Mouse (Mus musculus): ENCODE results near the gene Bloc1s2.
"Not testable (repeated sequence)": the region's sequence is repeated elsewhere in the genome, so short reads cannot be mapped to it uniquely, and the experiment has no call there.

The Bloc1s2 gene

DNA sequence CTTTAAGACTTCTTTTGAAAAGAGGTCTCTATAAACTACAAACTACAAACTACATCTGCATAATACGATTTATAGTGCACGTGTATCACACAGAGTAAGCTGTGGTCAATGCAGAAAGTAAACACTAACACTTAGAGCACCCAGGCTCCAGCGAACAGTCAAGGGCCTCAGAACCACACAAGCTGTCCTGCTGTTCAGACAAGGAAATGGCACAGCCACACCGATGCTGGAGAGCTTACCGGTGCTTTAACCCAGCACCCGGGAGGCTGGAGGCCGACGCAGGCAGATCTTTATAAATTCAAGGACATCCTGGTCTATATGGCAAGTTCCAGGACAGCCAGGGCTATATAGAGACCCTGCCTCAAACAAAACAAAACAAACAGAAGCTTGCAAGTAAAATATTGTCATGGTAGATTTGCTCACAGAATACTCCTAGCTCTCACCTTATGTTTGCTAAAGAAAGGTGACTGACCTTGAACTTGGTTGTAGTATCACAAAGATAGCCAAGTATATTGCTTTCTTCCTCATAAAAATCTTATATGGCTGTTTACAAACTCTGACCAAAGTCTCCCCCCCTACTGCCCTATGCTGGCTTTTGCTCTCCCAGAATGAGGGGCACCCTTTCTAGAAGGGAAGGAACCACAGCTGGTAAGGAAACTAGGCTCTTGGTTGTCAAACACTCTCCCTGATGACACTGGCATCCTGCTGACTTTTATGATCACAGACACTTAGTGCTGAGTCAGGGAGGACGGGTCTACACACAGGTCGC lies 18.3 kb downstream of the Bloc1s2 start:
- DNase-seq: no peak

DNA sequence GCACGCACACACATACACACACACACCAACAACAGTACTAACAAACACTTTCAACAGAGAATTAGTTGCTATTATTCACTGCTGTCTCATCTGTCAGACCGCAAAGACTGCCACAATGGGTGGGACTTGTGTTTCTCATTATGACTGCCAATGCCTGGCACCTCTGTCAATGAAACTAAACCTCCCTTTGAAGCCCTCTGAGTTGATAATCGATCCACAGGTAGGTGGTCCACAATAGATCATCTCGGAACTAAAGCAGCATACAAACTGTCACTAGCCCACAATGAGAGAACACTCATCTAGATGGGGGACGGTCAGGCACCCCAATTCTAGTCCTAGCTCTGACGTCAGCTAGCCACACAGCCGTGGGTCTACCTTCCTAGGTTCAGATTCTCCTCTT lies 25.1 kb downstream of the Bloc1s2 start:
- DNase-seq: no peak

DNA sequence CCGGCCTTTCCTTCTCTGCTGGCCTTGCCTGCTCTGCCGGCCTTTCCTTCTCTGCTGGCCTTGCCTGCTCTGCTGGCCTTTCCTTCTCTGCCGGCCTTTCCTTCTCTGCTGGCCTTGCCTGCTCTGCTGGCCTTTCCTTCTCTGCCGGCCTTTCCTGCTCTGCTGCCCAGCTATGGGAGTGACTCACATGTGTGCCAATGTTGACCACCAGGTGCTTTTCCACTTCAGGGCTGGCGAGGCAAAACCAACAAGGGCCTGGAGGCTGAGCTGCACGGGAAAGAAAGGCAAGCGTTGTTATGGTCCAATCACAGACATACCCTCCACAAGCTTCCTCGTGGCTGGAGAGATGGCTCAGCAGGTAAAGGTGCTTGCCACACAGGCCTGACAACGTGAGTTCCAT lies 25.6 kb downstream of the Bloc1s2 start:
- DNase-seq: not testable (repeated sequence)

DNA sequence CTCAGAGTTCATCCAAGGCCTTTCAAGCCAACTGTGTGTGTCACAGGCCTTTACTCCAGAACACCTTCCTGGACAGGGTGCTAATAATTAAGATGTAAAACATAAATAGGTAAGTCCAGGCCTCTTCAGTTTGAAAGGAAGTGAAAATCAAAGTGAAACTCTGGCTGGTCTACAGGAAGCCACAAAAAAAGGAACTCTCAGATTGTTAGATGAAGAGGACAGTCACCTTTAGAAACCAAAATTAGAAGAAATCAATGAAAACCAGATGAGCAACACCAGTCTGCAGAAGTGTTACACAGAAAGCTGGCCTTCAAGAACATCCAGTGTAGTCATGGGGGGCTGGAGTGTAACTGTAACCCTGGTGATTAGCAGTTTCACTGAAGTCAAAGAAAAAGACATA lies 28.5 kb downstream of the Bloc1s2 start:
- no peak for DNase-seq

DNA sequence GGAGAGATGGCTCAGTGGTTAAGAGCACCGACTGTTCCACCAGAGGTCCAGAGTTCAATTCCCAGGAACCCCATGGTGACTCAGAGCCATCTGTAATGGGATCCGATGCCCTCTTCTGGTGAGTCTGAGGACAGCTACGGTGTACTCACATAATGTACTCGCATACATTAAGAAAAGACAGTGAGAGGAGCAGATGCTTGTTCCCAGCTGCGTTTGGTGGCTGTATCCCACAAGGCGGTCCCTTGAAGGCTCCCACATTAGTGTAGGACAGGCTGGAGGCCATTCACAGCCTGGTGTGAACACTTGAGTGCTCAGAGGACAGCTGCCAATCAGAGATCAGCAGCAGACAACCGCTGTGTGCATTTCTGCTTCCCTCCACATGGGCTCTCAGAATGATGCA lies 34.5 kb downstream of the Bloc1s2 start:
- DNase-seq: no peak

DNA sequence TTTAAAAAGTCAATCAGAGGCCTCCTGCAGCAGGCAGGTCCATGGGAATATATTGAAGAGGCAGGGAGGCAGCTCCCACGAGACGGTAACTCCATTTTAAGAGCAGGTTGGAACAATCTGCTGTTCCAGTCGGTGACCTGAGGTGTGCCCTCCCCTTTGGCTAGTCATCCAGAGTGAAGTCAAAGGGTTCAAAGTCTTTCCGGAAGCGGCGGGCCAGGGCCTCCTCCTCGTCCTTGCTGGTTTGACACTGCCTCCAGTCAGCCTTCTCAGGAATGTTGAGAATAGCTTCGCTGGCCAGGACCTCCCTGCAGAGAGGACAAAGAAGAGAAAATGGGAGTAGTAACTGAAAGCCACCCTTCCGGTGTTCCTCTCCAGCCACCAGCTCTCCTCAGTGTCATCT lies 35.9 kb downstream of the Bloc1s2 start:
- DNase-seq: no peak

DNA sequence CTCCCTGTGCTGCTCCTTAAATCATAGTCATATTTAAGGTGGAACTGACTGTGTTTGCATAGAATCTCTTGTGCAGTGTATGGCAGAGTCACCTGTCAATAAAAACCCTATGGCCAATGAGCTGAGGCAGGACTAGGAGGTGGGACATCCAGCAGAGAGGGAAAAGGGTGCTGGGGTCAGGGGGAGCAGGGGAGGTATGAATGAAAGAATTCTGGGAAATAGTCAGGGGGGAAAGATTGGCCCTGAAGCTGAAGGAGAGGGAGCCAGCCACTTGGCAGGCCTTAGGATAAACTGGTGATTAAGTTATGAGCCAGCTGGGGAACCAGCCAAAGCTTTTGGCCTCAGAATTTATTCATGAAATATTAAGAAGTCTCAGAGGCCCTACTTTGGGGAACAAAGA lies 37.2 kb downstream of the Bloc1s2 start:
- peak; percentile 24 to 27 for DNase-seq

DNA sequence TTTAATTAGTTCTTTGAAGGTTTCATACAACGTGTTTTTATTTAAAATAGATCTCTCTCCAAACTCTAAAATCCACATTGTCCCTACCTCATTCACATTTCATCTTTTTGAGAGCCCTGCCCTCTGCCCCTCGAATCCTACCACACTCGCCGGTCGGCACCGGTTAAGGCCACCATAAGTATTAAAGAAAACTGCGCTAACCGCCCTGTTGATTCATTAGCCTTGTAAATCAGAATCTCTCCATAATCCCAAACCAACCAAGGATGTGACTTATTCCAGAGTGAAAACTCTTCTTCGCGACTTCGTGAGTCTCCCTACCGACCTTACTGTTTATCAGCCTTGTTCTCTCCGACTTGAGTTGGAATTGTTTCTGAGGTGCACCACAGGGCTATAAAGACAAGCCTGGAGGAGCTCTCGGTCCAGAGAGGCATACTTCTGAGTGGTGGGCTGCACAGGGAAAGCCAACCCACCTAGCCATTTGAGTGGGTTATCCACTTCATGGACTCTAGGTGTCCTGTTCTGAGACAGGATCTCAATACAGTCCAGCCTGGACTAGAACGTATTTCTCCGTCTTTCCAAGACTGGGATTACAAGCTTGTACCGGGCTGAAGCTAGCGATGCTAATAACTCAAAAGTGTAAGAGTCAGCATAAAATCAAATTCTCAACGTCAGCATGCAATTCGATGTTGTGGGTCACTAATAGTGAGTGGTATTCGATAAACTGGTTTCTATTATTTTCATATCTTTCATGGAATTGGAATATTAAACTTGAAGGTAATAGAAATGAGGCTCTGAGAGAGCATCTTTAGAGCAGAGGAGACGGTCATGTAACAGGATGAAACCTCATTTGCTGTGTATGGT lies 38.4 kb downstream of the Bloc1s2 start:
- DNase-seq: no peak

DNA sequence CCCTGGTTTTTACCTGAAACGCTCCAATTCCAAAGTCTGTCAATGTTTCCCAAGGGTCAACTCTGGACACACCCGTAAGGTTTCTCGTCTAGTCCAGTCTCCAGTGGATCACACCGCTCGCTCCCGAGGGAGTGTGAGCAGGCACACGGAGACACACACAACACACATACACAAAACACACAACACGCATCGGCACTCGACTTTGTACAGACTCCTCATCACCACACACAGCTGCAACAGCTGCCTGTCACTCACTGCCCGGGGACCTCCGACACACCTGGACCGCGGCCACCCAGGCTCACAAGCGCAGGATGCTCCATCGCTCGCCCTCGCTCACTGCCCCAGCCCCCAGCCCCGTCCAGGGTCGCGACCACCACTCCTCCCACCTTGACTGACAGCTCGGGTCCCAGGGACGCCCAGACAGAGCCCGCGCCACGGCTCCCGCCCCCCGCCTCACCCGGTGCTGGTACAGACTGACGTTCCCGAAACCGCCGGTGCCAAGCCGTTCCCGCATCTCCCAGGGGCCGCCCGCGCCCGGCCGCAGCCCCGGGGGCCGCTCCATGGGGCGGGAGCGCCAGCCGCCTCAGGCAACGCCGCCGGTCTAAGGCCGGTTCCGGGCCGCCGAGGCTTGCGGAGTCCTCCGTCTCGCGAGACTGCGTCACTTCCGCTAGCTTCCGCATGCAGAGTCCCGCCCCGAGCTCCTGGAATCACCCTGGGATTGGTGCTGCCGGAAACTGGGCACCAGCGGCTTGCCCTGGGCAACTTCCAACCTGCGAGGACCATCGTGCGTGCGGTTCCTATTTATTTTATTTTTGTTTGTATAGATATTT lies 39.2 kb downstream of the Bloc1s2 start, which contains the start of gene Chuk:
Chuk (minus strand) TSS at position 650 of the 830 bp plus-strand sequence.
- peak; percentile 97 to 98 for DNase-seq

DNA sequence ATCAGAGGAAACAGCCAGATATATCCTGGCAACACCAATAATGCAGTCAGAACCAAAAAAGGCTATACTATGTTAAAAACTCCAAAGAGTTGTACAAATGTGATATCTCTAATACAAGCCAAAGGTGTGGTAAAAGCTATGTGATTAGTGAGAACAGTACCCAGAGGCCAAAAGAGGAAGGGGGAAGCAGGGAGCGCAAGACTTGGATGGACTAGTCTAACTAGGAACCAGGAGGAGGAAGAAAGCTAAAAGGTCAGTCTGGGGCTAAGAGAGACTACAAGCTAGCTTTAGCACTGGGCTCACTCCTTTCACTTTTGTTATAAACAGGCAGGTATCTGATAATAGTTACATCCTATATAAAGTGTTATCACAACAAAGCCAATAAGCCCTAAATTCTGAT lies 41.9 kb downstream of the Bloc1s2 start:
- no peak for DNase-seq

DNA sequence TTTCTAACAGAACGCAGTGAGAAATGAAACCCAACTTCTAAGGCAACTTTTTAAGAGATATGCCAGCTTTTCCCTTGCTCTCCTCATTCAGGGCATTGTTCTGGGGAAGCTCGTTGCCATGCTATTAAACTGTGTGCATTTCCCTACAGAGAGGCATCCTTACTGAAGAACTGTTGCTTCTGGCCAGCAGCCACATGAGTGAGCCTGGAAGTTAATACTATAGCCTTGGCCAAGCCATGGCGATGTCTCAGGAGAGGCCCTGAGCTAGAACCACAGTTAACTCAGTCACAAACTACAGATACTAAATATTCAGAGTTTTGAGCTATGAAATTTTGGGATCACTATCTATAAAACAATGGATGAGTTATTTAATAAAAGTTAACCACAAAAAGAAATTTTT lies 43.2 kb downstream of the Bloc1s2 start:
- no peak for DNase-seq

DNA sequence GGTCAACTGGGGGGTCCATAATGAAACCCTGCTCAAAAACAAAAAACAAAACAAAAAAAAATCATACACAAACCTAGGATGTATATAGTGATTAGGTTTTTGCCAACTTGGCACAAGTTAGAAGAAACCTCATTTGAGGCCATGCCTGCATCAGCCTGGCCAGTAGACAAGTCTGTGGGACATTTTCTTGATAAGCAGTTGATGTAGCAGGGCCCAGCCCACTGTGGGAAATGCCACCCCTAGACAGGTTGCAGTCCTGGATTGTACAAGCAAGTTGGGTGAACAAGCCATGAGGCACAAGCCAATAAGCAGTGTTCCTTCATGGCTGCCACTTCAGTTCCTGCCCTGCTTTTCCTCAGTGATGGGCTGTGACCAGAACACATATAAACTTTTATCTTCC lies 45.4 kb downstream of the Bloc1s2 start:
- no peak for DNase-seq

All from lung, adult 18-20 months (tissue).